Mouse (Mus musculus) neural tube, embryonic 11.5 days (tissue): ENCODE data around the gene Prkn. TPM values are rescaled to one million over a fixed set of nuclear protein-coding genes. Genes with fewer than 3 reads are reported as not detected.

Experiments
- ATAC-seq: fragments of 200-750 bp; cut with Nextera tagmentation; 2 replicates; pipeline ENCODE4 v1.8.0; 2017; ENCODE audit warnings: moderate number of reproducible peaks, mild to moderate bottlenecking, moderate TSS enrichment, moderate library complexity; ENCODE audit not compliant: insufficient read depth, low FRiP score, low TSS enrichment
- DNase-seq: peaks from one replicate; pipeline ENCODE4 v3.0.0-alpha.2; 2015; ENCODE audit warnings: low spot score
- H3K27ac ChIP-seq: fragments of 300-500 bp; sonication (generic); 2 replicates; pipeline ENCODE4 v1.5.1; 2014; ENCODE audit warnings: low read depth, mild to moderate bottlenecking, low read length
- H3K27me3 ChIP-seq: fragments of 300-500 bp; sonication (generic); 2 replicates; pipeline ENCODE4 v1.6.1; 2014; ENCODE audit warnings: mild to moderate bottlenecking, low read length, mixed read lengths; ENCODE audit not compliant: control insufficient read depth, insufficient read depth
- H3K36me3 ChIP-seq: fragments of 300-500 bp; sonication (generic); 2 replicates; pipeline ENCODE4 v1.6.1; 2014; ENCODE audit warnings: mild to moderate bottlenecking, low read length, moderate library complexity, mixed read lengths; ENCODE audit not compliant: control insufficient read depth, insufficient read depth
- H3K4me1 ChIP-seq: fragments of 300-500 bp; sonication (generic); 2 replicates; pipeline ENCODE4 v1.6.1; 2014; ENCODE audit warnings: low read length, mixed read lengths; ENCODE audit not compliant: control insufficient read depth, insufficient read depth
- H3K4me2 ChIP-seq: fragments of 300-500 bp; sonication (generic); 2 replicates; pipeline ENCODE4 v1.6.1; 2014; ENCODE audit warnings: low read depth, mild to moderate bottlenecking, moderate library complexity
- H3K4me3 ChIP-seq: fragments of 300-500 bp; sonication (generic); 2 replicates; pipeline ENCODE4 v1.5.1; 2014; ENCODE audit warnings: low read depth, low read length
- H3K9ac ChIP-seq: fragments of 300-500 bp; sonication (generic); 2 replicates; pipeline ENCODE4 v1.6.1; 2014; ENCODE audit warnings: mild to moderate bottlenecking, low read length
- H3K9me3 ChIP-seq: fragments of 300-500 bp; sonication (generic); 2 replicates; pipeline ENCODE4 v1.6.1; 2016; ENCODE audit warnings: low read length; ENCODE audit not compliant: control insufficient read depth
- WGBS: fragments of 180-500 bp; shearing (Covaris S2); extraction: QIAGEN DNeasy Blood & Tissue Kit; methylation state at CpG from one replicate; pipeline ENCODE4 v1.1.7; 2014; 5-methylcytosine and 5-hydroxymethylcytosine counted together
- polyA plus RNA-seq: library from polyadenylated mRNA; unstranded; fragments of >200 nt; fragmentation: Nextera tagmentation; extraction: Ambion mirVana; gene quantifications from 2 replicates; pipeline ENCODE4 v1.2.1, GENCODE M21; 2014

Gene Prkn
- polyA plus RNA-seq, 1 experiment from 2014 or later = 1.4 TPM

GRCm38 (mm10) chr17:12104245-12104644 lies 1264.1 kb downstream of the Prkn start:
- H3K4me2 ChIP-seq = no peak overlapping the region
- WGBS = 87% methylated on average over 7 of the region's 7 CpGs
- H3K27me3 ChIP-seq = no peaks in the 10 kb centered on the region
- H3K36me3 ChIP-seq = no peaks in the 10 kb centered on the region
- no peak overlapping the region for H3K27ac ChIP-seq
- H3K4me1 ChIP-seq = no peaks in the 10 kb centered on the region
- ATAC-seq = no peak
- no peak overlapping the region for H3K9ac ChIP-seq
- H3K9me3 ChIP-seq = no peaks in the 10 kb centered on the region; the same call in 1 of the 2 replicates
- no peak for DNase-seq
- no peak overlapping the region for H3K4me3 ChIP-seq

- no peak overlapping the region for H3K27ac ChIP-seq
- no peaks in the 10 kb centered on the region; the same call in 1 of the 2 replicates for H3K9me3 ChIP-seq
- H3K27me3 ChIP-seq = no peaks in the 10 kb centered on the region
- no peak for ATAC-seq
- H3K36me3 ChIP-seq = no peaks in the 10 kb centered on the region
- WGBS = 87% methylated on average over 6 of the region's 6 CpGs
- no peak overlapping the region for H3K4me3 ChIP-seq
- H3K4me2 ChIP-seq = no peak overlapping the region
- H3K4me1 ChIP-seq = no peaks in the 10 kb centered on the region
- no peak for DNase-seq
- no peak overlapping the region for H3K9ac ChIP-seq
Measured at GRCm38 (mm10) chr17:12104690-12105089, 1264.5 kb downstream of the Prkn start.

GRCm38 (mm10) chr17:12106255-12106654 lies 1266.1 kb downstream of the Prkn start:
- no peak for DNase-seq

More at GRCm38 (mm10) chr17:12106255-12106654, 1266.1 kb downstream of the Prkn start:
- no peaks in the 10 kb centered on the region for H3K4me1 ChIP-seq
- no peak overlapping the region for H3K9ac ChIP-seq
- no peaks in the 10 kb centered on the region for H3K27me3 ChIP-seq
- no peaks in the 10 kb centered on the region for H3K9me3 ChIP-seq
- H3K4me2 ChIP-seq = no peak overlapping the region
- WGBS = 46% methylated on average over 4 of the region's 4 CpGs
- H3K27ac ChIP-seq = no peak overlapping the region
- ATAC-seq = no peak
- H3K36me3 ChIP-seq = no peaks in the 10 kb centered on the region
- no peak overlapping the region for H3K4me3 ChIP-seq

Other genes with a start within 250 kb of the Prkn start
- 5.3 and 6.4 TPM in 2 replicates for gene Pacrg, start 73 bp upstream of the Prkn start, polyA plus RNA-seq